Mouse (Mus musculus): Measurements from ENCODE around the gene Zbtb26.

The Zbtb26 gene

DNA sequence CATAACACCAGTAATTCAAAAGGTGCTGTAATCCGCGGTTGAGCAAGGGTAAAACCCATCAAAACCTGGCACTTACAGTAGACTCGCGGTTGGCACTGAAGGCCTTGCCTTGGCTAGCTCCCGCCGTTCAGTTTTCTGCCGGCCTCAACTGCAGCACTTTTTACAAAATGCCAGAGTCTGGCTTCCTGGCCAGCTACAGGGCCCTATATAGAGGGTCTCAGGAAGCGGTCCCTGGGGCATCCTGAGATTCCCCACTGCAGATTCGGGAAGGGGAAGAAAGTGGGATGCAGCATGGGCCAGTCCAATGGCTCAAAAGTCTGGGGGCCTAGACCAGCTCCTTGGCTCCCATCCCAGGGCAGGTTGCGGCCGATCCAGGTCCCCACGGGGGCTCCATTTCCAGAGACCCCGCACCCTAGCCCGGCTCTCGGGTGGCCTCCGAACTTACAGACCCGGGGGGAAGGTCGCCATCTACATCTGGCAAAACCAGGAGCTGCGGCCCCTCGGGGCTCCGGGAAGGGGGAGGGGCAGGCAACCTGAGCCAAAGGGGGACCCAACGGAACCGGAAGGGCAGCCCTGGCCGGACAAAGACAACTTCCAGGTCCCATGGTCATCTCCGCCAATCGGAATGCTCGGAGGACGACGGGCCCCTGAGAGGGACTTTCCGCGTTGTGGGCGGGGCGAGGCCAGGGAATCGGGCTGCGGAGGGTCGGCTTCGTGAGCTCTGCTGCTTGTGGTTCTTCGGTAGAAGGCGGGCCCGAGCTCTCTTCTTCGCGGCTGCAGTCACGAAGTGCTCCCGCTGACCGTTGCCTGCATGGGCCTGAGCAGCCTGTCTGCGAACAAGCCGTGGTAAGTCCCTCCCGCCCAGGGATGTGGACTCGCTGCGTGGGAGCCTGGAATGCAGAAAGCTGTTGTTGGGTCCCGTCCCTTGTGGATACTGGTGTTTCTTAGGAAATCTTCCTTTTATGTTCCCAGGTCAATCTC lies at the start of gene Zbtb26, which contains the start of the genes Zbtb6 and Rabgap1:
Gene Zbtb26, minus strand, starts transcription at position 525 of the 981 bp plus-strand sequence.
Gene Zbtb6, minus strand, starts transcription at position 561 of the 981 bp plus-strand sequence.
Gene Rabgap1, plus strand, starts transcription at position 669 of the 981 bp plus-strand sequence.
- in situ Hi-C loops (cut with MboI; ENCODE audit: unreplicated experiment in 2 of 2): no loop called here

DNA sequence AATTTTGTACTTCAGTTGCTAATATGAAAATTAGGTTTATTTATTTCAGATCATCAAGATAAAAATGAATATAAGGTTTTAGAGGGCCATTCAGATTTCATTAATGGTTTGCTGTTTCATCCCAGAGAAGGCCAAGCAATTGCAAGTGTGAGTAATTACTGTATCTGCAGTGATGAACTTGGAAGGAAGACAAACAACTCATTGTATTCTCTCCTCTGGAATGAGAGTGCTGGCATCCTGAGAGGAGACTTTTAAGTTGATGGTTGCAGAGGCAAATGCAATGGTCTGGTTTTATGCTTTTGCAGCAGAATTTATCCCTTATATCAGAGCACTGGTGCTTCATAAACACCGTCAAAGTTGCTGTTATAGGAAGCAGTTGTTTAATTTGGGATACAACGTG lies 46.0 kb upstream of the Zbtb26 start:
- in situ Hi-C loops (cut with MboI; ENCODE audit: unreplicated experiment in 2 of 2): loop anchor here (5.0 kb wide), 3 partner anchors 102 to 283 kb away; no protein-coding TSS in a partner anchor

DNA sequence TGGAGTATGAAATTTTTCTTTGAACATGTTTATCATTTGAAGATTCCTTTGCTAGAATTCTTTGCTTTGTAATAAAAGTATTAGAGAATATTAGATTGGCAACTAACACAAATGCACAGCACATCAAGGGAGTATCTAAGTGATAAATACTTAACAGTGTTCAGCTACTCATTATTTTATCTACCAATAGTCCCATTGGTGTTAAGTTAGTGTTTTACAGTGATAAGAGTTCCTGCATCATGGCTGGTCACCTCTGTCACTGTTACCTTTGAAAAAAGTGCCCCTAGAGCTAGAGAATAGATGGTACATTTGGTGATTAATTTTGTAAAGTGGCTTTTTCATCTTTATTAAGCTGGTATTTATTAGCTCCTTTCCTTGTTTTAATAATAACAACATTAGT lies 43.5 kb upstream of the Zbtb26 start:
- in situ Hi-C loops (cut with MboI; ENCODE audit: unreplicated experiment in 2 of 2): loop anchor here (5.0 kb wide), 3 partner anchors 99 to 286 kb away; no protein-coding TSS in a partner anchor

DNA sequence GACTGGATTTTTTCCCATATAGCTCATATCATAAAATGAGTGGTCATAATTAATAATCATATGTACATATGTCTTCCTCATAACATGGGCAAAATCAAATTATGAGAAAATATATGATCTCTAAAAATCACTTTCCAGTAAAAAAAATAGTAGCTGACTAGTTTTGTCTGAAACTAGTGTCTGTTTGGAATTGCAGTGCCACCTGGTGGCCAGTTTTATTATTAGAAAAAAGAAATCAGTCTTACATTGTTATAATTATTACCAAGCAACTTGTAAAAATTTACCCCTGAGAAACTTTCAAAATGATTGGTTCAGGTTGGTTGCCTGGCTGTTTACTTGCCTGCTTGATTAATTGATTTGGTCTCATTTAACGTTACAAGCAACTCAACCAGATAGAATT lies 42.4 kb upstream of the Zbtb26 start:
- in situ Hi-C loops (cut with MboI; ENCODE audit: unreplicated experiment in 2 of 2): loop anchor here (5.0 kb wide), 3 partner anchors 98 to 287 kb away; no protein-coding TSS in a partner anchor

DNA sequence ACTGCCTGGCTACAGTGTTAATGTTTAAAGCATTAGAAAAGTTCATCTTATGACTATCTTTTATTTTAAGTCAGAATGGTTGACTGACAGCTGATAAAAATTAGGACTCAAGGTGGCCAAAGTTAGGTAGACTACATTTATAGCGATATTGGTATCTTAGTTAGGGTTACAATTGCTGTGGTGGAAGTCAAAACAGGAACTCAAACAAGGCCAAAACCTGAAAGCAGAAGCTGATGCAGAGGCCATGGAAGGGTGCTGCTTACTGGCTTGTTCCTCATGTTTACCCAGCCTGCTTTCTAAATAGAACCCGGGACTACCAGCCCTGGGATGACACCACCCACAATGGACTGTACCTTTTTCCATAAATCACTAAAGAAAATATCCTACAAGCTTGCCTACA lies 41.2 kb upstream of the Zbtb26 start:
- in situ Hi-C loops (cut with MboI; ENCODE audit: unreplicated experiment in 2 of 2): no loop called here

DNA sequence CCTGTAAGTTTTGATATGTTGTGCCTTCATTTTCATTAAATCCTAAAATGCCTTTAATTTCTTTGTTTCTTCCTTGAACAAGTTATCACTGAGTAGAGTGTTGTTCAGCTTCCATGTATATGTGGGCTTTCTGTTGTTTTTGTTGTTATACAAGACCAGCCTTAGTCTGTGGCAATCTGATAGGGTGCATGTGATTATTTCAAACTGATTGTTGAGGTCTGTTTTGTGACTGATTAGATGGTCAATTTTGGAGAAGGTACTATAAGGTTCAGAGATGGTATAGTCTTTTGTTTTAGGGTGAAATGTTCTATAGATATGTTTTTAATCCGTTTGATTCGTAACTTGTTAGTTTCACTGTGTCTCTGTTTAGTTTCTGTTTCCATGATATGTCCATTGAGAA lies 37.1 kb upstream of the Zbtb26 start:
- in situ Hi-C loops (cut with MboI; ENCODE audit: unreplicated experiment in 2 of 2): no loop called here

DNA sequence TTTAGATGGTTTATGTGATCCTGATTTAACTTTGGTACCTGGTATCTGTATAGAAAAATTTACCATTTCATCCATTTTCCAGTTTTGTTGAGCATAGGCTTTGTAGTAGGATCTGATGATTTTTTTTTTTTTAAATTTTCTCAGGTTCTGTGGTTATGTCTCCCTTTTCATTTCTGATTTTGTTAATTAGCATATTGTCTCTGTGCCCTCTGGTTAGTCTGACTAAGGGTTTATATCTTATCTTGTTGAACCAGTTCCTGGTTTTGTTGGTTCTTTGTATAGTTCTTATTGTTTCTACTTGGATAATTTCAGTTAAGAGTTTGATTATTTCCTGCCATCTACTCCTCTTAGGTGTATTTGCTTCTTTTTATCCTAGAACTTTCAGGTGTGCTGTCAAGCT lies 36.6 kb upstream of the Zbtb26 start:
- in situ Hi-C loops (cut with MboI; ENCODE audit: unreplicated experiment in 2 of 2): loop anchor here in 1 of 2 experiments (10.0 kb wide), 1 partner anchor 75 kb away; no protein-coding TSS in a partner anchor

DNA sequence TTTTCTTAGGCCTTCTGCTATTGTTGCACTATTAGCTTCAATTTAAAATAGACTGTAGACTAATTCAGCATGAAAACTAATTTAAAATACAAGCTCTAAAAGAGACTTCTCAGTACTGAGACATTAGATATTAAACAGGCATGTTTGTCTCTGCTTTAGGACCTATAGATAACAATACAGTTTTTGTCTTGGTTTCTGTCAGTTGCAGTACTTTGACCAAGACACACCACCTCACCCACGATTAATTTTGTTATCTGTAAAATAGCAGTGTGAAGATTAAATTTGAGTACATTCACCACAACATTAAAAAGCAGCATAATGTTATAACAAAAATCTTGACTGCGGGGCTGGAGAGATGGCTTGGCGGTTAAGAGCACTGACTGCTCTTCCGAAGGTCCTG lies 23.3 kb upstream of the Zbtb26 start:
- in situ Hi-C loops (cut with MboI; ENCODE audit: unreplicated experiment in 2 of 2): no loop called here

DNA sequence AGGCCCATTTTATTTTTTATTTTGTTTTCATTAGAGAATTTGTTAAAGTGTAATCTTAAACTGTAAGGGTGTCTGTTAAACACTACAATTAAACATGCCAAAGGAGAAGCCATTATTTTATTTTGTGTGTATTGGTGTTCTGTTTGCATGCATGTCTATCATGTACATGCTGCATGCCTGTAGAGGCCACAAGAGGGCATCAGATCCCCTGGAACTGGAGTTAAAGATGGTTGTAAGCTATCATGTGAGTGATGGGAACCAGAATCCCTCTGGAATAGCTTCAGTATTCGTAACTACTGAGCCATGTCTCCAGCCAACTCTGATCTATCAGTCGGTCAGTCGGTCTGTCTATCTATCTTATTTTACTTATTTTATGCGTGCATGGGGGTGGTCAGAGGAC lies 17.8 kb upstream of the Zbtb26 start:
- in situ Hi-C loops (cut with MboI; ENCODE audit: unreplicated experiment in 2 of 2): no loop called here

DNA sequence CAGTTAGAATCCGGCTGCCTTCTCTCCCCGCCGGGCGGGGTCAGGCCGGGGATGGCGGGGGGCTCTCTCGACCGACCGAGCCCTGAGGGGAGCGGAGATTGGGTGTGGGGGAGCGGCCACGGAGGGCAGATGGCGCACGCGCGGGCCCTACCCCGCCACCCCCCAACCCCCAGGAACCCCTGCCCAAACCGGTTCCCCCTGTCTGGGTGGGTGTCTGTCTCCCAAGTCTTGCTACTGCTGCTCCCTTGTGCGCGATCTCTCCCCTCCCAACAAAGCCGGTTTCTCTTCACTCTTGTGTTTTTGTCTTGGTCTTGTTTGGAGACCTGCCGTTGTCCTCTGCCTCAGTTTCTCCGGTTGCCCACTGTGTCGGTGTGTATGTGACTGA lies 9.4 kb upstream of the Zbtb26 start:
- in situ Hi-C loops (cut with MboI; ENCODE audit: unreplicated experiment in 2 of 2): no loop called here

DNA sequence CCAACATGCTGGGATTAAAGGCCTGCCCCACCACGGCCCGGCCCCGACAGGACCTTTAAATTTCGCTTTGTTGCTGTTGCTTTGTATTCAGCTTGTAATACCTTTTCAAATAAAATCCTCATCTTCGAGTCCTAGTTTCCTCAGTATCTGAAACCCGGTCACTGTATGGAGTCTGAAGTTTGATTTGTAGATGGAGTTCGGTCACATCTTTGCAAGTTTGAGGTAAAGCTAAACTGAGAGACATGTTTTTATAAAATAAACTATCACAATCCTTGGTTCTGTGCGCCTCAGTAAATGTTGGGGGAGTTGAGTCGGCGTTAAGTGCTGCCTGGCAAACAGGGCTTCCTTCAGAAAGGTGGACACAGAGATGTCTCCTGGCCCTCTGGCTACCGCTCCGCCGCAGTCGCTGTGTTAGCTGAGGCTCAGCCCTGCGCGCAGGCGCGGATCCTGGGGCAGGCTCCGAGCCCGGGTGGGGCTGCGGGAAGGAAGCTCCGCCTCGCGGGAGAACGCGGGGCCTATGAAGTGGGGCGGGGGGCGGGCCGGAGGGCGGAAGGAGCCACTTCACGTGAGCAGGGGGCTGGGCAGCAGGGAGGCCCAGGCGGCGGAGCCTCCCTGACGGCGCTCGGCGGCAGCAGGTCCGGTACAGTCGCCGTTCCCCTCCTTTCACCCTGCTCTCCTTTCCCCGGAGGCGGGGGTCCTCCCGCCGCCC lies 8.9 kb upstream of the Zbtb26 start:
- in situ Hi-C loops (cut with MboI; ENCODE audit: unreplicated experiment in 2 of 2): no loop called here

DNA sequence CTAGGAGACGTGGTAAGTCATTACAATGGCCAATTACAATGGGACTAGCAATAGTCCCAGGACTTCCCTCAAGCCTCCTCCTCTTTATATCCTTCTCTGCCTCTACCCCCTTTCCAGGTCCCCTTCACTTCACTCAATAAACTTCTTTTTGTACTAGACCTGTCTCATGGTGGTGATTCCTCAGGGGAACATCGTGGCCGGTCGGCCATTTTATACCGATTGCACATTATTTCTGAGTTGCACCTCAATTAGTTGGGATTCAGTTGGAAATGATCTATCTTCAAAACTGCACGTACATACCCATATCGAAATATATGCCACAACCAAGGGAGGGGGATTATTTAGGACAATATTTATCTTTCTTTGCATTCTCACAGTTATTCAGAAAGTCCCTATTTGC lies 11.3 kb downstream of the Zbtb26 start:
- in situ Hi-C loops (cut with MboI; ENCODE audit: unreplicated experiment in 2 of 2): no loop called here

DNA sequence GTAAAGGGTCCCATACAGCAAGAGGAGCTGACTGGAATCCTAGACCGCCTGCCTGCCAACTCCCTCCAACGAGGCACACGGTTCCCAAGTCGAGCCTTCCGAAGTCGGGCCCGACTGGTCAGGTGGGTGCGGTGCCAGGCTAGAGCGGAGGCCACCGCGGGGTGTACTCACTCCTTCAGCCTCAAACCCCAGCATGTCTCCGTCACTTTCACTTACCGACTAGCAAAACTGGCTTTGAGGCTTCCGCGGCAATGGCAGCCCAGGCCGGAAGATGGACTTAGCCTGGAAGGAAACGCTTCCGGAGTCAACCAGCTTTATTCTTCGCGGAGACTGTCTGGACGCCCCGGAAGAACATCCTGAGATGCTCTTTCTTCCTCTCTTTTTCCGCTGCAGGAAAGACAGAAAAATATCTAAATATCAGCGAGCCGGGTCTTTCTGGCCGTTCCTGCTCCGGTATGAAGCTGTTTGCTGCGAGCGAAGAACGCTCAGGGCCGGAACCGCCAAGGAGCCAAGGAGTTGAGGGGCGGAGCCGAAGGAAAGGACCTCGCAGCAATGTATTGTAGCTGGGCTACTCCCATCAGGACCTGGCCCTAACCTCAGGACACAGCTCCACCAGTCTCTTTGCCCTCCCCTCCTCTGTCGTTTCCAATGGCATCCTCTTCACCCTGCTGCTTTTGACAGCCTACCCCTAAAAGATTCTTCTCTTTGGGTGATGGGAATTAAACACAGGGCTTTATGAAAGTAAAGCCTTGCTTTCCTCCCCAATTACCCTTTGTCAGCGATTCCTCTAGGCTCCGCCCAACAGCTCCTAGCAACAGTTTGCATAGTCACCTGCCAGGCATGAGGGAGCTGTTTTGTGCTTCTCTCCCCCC lies 12.1 kb downstream of the Zbtb26 start:
- in situ Hi-C loops (cut with MboI; ENCODE audit: unreplicated experiment in 2 of 2): no loop called here

DNA sequence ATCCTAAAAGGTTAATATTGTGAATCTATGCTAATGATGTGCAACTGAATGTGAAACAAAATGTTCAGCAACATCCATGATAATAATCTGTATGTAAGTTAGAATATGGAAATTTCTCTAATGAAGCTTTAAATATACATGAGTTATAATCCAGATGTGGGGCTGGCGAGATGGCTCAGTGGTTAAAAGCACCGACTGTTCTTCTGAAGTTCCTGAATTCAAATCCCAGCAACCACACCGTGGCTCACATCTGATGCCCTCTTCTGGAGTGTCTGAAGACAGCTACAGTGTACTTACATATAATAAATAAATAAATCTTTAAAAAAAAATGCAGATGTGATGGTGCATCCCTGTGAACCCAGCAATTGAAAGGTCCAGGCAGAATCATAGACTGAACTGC lies 19.3 kb downstream of the Zbtb26 start:
- in situ Hi-C loops (cut with MboI; ENCODE audit: unreplicated experiment in 2 of 2): no loop called here

DNA sequence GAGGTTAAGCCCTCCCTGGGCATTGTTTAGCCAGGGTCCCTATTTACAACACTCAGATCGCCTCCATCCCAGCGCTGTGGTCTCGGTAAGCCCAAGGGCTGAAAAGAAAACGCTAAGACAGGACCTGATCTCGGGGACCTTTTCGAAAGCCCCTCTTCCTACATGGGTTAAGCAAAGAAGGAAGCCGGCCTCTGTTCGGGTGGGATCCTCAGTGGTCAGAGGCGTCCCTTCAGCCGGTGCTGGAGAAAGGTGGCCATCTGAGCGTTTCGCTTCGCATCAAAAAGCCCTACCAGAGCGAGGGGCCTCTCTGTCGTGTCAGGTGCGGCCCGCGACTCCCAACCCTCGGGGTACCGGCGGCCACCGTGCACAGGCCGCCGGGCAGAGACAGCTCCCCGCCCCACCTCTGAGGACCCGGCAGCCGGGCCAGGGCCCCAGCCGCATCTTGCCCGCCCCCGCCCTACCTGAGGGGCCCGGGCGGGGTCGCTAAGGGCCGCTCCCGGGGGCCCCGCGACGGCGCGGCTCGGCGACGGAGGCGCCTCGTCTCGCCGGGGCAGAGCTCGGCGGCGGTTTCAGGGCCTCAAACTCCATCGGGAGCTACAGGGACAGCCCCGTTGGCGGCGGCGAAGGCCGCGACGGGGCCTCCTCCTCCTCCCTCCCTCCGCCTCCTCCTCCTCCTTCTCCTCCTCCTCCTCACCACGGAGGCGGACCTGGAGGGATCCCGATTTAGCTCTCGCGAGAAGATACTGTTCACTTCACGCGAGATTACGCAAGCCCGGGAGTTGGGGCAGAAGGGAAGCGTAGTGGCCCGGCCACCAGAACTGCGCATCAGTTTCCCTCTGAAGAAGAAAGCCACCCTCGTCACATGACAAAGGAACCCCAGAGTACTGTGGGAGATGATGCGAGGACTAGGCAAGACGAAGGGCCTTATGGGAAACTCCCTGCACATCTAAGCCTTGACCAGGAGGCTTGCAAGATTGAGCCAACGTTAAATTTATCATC lies 20.3 kb downstream of the Zbtb26 start, which contains the start of gene Rc3h2:
Gene Rc3h2, minus strand, starts transcription at position 598 of the 999 bp plus-strand sequence.
- in situ Hi-C loops (cut with MboI; ENCODE audit: unreplicated experiment in 2 of 2): no loop called here

DNA sequence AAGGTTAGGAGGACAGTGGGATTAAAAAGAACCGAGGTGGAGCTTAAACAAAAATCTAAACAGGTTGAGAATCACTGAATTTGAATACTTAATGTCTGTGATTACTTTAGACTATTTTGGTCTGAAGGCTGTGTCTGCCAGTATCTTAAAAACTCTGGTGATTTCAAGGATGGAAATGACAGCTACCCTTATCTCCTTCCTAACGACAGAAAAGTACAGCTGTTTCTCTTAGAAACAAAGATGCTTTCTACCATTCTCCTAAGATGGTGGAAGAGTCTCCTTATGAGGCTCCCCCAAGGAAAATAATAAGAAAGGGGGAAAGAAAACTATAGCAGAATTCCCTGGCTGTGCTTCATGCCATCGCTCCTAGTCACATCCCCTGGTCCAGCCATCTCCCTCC lies 21.0 kb downstream of the Zbtb26 start:
- in situ Hi-C loops (cut with MboI; ENCODE audit: unreplicated experiment in 2 of 2): no loop called here

DNA sequence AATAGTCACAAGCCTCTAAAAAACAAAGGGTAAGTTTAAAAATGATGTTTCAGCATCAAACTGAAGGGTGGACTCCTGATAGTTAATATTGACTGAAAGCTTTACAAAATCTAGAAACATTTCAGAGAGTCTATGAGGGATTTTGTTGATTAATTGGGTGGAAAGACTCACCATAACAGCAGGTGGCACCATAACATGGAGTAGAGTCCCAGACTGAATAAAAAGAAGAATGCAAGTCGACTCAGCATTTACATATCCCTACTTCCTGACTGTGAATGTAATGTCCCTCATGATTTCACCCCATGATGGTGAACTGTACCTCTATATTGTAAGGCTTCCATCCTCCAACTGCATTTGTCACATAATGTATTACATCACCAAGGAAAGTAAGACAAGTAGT lies 47.4 kb downstream of the Zbtb26 start:
- in situ Hi-C loops (cut with MboI; ENCODE audit: unreplicated experiment in 2 of 2): loop anchor here (25.0 kb wide), 1 partner anchor 217 kb away; no protein-coding TSS in a partner anchor

DNA sequence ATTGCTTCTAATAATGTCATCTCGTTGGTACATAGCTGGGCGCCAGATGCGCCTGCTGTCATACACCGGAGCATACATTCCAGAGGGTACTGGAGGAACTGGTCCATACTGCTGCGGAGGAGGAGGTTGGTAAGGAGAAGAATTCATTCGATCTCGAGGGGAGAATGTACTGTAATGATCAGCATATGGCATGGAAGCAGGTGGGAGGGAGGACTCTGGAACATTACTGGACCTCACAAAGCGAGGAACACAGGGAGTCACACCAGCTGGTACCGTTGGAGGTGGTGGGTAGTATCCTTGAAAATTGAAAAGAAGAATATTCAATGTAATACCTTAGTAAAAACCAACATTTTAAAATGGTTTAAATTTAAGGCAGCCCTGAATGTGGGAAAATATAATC lies 60.0 kb downstream of the Zbtb26 start:
- in situ Hi-C loops (cut with MboI; ENCODE audit: unreplicated experiment in 2 of 2): loop anchor here (5.0 to 25.0 kb wide), 3 partner anchors 104 to 389 kb away; no protein-coding TSS in a partner anchor
